Mouse (Mus musculus) layer of hippocampus, postnatal 14 days (tissue): ENCODE measurements at regions not wholly inside any gene's neighbourhood (a gene's known extent, or its start where the extent isn't known, plus 50 kb on each side); places are given as distances from the start of the nearest gene placed in this dataset.

ENCODE experiments used
- DNase-seq, 2 experiments: peaks; one replicate each; pipeline ENCODE4 v3.0.0; 2021 to 2022; ENCODE audit warnings: low spot score in 2 of 2, mixed read lengths in 1 of 2

DNA sequence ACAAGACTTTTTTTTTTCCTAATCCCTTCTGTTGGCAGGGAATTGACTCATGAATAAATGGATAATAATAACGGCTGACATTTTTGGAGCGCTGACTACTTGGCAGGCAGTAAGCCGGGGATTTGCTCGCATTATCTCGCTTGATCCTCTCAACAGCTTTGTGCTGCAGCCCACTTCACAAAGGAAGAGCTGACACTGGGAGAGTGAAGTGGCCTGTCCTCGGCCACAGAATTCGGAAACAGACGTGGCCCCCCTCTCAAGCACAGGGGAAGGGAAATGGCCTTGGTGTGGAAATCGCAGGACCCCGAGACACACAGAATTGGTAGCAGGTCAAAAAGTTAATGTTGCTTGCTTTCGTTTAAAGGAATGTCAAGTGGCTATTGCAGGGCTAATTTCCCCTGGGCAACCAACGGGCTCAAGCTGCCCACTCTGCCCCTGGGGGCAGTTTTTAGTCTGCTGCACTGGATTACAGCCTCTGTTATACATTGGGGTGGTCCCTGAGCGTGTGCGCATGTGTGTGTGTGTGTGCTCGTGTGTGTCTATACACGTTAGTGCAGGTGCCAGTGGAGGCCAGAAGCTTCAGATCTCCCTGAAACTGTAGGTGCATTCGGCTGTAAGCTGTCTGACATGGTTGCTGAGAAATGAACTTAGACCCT lies 483.1 kb downstream of the Plcl1 start:
- peak in 1 of 2 experiments; percentile 33 for DNase-seq

DNA sequence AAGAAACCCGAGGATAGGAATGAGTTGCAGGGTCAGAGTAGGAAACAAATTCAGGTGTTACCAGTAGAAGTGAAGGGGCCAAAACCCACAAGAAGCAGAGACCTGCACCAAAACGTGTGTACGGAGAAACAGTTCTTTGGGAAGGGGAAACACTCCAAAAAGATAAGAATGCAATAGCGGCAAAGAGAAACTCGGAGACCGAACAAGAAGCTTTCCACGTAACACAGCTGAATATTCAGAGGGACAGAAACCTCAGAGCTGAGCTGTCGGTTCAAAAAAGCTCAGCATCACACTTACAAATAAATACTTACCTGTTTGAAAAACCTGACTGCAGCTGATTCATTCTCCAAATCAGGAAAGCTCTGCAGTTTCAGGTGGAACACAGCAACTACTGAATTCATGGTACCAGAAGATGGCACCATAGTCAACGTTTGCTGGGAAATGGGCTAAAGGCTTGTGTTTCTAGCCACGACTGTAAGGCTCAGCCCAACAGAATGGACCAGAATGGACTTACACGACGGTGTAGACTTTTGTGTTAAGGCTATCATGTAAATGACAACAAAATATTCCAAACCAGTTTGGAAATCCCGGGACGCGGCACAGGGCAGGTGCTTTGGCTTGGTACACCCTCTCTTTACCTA lies 484.9 kb downstream of the Plcl1 start:
- peak; percentile 40 to 57 for DNase-seq

DNA sequence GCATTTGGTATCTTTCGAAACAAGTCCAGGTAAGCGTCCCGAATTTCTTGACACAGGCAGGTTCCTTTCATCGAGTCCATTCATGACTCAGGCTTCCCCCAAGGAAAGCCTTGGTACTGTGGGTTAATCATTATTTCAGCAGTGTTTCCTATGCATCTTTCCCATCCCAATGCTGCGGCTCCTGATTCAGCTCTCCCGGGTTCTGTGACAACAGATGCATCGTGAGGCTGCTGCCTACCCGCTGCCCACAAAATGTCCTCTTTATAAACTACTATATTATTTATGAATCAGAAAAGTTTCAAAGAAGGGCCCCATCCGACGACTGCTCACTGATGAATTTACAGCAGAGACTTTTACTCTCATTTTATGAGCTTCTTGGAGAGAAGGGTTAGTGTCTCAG lies 486.2 kb downstream of the Plcl1 start:
- DNase-seq: no peak

DNA sequence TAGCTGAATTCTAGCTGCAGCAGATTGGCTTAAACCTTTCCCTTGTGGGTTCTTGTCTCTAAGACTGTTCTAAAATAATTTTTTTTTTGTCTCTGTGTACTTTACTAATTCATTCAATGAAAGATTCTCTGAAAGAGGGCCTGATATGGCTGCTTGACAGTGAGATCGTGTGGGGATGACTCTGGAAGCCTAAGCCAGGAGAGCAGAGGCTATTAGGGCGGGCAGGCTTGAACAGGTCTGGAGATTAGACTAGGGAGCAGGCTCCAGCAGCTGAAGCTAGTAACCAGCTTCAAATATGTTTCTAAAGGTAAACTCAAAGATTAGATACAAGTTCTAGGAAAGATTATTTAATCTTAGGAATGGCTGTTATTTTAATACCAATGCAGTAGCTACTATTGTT lies 491.9 kb downstream of the Plcl1 start:
- DNase-seq: no peak

DNA sequence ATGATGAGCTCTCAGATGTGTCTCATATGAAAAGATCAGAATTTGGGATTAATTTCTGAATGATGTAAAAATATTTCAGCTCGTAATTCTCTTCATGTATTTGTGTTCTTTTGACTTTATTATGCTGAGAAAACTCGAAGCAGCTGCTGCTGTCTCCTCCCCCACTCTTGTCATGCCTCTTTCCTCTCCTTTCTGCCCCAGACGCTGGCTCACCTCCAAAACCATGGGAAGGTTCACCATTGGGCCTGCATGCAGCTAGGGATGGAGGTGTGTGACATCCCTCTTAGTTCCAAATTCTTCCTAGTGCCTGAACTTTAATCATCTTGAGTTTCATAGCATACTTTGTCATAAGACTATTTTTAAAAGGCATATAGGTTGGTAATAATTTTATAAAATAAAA lies 492.3 kb downstream of the Plcl1 start:
- DNase-seq: no peak

DNA sequence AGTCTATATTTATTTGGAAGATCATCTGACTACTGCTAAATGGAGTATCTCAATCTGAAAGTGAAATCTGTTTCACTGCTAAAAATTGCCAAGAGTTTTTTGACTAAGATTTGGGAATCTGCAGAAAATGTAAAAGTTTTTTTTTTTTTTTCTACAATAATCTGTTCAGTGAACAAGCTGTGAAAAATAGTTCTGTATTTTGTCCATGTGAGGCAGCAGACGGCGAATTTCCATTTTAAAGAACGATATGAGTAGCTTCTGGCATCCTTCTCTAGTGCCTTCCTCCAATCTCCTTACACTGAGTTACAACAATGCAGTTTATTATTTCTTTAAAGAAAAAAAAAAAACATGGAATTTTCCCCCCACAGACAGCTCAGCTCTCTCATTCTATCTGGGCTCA lies 494.3 kb downstream of the Plcl1 start:
- DNase-seq: peak in 1 of 2 experiments; percentile 49

DNA sequence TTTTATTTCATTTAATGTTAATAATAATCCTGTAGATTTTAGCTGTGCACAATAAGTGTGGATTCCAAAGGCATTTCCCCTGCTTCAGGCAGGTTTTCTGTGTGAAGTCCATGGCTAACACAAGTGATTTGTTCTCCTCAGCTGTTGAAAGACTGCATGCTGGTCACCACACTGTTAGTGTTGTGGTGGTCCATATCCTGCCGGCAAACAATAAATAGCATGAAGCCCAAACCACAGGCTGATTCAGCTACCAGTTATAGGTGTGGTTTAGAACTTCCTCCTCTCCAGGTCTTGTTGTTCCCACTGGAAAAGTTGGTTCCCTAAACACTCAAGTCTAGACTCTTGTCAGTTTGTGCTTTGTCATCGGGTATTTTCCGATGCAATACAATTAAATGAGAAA lies 497.5 kb downstream of the Plcl1 start:
- no peak for DNase-seq

DNA sequence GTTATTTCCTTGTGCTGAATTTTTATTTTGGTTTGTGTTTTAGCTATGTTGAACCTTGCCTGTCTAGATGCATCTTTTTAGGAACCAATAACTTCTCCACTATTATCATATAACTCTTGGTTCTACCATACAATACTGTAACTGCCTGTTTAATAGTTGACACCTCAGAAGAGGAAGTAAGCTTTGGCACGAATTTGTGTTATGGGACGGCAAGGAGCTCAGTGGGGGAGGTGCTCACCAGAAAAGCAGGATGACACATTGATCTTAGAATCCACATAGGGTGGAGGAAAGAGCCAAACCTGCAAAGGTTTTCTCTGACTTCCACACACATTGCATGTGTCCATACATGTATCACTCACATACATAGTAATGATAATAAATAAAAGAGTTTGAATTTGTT lies 498.9 kb downstream of the Plcl1 start:
- DNase-seq: no peak

DNA sequence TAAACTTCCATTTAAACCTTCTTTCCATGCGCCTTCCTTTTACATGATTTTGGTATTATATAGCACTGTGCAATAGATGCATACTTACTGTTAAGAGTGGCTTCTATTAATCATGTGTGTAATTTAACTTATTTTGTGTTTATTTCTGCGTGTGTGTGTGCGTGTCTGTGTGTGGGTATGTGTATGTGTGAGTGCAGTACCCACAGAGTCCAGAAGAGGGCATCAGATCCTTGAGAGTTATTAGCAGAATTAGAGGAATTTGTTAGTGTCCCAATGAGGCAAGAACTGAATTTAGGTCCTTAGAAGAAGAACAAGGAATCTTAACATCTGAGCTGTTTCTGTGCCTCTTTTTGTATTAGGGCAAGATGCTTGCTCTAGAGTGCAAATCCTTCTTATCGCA lies 499.5 kb downstream of the Plcl1 start:
- no peak for DNase-seq

DNA sequence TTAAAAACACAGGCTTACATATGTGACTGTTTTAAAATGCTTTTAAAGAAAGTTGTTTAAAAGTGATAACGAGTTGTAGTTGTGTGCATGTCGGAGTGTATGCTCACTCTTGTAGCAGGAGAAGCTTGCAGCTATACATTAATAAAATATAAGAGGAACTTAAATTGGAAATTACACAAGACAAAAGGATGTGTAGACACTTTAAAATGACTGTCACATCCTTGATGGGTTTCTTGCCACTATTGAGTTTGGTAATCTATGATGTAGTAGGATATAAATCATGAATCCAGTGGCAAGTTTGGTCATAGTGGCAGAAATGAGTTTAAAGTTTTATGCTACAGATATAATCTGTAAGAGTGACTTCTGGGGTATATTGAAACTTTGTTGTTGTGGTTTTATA lies 504.3 kb downstream of the Plcl1 start:
- no peak for DNase-seq

DNA sequence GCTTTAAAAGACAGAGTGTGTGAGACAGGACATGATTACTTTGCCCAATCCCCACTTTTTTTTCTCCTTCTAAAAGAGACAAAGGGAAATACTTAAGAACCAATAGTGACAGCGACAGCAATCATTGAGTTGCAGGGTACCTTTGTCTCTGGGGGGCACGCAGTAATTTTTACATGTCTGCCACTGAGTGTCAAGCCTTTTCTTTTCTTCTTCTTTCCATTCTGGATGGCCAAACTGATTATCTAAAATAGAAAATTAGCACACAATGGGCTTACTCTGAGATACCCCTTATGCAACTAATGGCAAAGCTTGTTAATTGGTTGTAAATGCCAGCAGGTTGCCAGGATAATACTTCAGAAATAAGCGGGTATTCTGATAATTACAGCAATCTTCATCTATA lies 508.6 kb downstream of the Plcl1 start:
- DNase-seq: no peak

DNA sequence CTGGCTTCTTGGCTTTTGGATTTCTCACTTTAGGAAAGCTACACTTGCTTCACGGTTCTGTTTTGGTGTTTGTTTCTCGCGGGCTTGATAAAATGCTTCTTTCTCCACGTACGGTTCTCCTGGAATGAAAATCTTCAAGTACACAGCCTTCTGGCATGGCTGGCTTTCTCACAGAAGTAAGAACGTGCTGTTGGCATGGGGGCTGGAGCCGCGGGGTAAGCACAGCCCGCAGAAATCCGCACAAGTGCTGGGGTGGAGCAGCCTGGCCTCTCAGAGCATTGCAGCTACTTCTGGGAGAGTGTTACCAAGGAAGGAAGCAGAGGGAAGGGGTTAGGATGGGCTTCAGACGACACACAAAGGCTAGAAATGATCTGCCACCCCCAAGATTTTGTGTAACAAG lies 510.2 kb downstream of the Plcl1 start:
- DNase-seq: no peak

DNA sequence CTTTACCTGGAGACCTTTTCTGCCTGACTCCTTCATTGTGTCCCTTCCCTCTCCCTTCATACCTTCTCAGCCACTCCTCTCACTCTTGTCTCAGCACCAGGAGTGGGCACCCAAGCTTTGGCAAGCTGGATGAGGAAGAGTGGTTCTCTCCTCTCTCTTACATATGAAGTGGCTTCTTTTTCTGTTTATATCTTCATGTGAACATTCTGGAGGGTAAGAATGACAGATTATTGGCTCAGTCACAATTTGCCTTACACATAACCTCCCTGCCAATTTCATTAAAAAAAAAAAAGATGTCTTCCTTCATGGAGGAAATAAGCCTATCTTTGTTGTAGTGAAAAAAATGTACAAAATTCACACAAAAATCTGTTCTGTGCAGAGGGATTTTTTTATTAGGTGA lies 513.8 kb downstream of the Plcl1 start:
- no peak for DNase-seq

DNA sequence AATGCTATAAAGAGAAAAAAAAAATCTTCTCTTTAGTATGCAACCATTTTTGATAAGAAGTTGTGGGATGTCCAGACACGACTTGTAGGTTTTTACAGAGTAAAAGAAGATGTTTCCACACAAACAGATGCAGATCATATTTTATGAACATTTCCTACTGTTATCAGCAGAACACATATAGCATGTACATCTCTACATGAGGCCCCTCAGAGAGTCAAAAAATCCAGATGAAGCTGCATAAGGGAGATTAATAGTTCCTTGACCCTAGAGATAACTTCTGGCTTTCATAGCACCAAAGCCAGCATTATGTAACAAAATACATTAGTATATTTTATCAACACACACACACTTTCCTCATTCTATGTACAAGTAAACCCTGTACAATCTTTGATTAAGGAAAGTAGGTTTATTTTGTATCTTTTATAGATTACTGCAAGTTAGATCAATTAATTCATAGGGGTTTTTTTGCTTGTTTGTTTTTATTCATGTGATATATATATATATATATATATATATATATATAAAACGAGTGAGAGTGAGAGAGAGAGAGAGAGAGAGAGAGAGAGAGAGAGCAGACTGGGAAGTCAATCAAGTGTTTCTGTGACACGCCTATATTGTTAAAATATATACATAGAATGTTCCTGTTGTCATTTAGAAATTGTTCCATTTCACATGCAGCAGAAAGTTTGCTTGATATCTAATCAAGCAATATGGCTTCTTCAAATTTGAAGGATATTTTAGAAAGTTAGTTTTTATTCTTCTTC lies 541.2 kb downstream of the Plcl1 start:
- no peak for DNase-seq

DNA sequence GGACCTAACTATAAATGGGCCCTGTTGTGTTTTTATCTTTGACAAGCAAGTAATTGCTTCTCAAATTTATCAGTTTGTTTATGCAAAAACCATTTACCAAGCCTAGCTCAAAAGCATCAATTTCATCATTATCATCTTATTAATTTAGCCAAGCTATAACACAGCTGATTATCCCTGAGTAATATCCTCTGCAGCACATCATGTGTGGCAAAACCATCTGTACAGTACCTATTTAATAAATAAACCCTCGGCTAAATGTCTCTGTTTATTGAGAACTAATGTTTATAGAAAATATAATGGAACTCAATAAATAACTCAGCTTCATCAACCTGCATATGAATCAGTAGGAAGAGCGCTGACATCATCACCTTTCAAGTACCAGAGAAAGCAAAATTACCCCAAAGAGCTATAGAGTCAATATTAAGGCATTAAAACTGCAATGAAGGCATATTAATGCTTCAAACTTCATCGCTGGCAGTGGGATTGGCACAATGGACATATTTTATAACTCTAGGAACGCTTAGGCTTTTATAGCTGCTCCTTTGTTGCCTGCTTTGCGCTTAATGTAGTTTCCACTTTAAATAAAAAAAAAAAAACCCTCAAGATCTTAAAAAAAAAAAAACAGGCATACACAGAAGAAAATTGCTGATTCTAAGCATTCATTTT lies 542.0 kb downstream of the Plcl1 start:
- no peak for DNase-seq

DNA sequence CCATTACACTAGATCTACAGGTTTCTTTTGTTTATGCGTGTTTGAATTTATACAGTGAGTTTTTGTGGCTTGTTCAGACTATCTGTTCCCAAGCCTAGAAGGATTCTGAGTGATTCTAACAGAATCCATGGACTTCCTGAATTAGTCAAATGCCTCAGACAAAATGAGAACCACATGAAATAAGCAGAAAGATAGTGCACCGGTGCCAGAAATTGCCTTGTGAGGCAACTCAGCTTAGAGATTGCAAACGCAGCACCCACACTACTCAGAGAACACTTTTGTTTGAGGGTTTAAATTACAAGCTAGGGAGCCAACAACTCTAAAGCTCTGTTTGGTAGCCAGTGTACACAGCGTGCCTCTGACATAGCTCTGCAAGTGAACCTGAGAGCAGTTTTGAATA lies 543.9 kb downstream of the Plcl1 start:
- no peak for DNase-seq

DNA sequence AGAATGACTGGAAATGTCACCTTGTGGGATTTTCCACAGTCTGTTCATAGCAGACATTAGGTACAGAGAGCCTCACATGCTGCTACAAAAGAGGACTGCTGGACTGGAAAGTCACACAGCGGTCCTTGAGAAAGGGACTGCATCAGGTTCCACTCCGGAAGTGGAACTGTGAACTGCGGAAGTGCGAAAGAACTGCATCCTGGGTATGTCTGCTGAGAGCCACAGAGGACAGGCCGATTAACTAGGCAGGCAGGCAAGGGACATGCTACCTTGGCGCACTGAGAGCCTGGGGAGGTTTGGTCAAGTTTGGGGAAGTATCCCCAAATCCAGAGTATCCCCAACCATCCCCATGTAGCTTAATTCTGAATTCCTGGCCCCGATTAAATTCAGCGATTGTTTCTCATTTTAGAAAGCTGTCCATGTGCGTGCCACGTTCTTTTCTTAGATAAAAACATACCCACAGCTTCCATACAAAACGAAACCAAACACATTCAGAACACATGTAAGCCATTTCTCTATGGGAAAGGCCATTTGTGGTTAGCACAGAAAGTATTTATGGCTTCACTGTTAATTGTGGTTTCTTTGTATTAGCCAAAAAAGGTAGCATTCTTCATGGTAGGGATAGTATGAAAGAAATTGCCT lies 552.2 kb downstream of the Plcl1 start:
- no peak for DNase-seq

DNA sequence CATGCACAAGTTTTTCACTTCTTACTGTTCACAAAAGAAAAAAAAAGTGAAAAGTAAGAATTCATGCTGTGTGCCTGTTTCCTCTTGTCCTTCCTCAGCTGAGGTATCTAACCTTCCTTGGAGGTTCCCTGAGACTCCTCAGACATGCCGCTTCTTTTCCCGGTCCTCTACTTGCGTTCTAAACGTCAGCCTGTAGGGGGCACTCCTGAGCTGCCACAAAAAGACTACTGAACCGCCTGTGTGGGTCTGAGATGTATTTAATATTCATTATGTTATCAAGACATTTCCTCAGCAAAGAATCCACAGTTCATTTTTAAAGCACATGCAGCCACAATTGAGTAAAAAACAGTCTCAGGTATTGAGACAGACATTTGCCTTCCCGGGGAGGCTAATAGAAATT lies 554.6 kb downstream of the Plcl1 start:
- peak; percentile 76 to 83 for DNase-seq

DNA sequence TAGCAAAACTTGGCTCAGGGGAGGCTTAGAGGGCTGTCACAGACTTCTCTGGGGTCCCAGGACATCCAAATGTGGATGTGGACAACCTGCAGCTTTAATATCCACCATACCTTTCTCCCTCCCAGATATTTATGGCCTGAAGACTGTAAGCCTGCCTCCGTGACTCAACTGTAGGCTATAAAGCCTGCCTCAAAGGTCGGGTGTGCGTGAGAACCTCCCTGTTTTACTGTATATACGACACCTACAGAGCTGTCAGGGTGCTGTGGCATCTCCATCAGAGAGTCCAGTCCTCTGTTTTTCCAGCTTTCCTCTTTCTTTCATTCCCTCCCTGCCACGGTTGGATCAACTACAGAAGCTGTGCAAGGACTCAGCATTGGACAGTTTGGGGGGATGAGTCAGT lies 558.1 kb downstream of the Plcl1 start:
- DNase-seq: no peak

DNA sequence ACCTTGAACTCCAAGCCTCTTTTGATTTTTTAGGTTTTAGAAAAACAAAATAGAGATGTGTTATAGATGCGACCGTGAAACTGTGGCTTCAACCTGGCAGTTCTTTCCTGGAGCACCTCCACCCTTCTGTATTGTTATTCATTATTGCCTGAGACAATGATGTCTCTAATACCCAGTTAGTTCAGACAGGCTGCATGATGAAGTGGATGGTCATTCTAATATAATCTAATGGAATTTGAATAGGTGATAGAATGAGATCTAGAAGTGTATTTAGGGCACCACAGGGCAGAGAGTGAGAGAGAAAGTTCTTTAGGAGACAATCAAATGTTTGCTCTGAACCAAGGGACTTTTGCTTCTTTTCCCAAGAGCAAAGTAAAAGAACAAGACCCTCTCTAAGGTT lies 560.6 kb downstream of the Plcl1 start:
- no peak for DNase-seq

DNA sequence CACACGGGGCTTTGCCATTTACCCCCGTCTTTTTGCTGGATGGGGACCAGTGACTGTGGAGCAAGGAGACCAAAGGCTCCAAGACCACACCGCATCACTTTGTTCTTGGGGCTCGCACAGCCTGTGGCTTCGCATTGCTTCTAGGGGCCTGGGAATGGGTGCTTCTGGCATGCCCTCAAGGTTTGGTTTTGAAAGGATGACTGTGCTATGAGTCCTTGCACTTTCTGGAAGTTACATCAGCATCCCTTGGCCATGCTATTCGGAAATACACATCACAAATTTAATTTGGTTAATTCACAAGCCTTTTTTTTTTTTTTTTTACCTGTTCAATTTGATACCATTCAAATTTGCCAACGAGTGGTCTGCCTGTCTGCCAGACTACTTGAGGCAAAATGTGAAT lies 562.1 kb downstream of the Plcl1 start:
- no peak for DNase-seq

DNA sequence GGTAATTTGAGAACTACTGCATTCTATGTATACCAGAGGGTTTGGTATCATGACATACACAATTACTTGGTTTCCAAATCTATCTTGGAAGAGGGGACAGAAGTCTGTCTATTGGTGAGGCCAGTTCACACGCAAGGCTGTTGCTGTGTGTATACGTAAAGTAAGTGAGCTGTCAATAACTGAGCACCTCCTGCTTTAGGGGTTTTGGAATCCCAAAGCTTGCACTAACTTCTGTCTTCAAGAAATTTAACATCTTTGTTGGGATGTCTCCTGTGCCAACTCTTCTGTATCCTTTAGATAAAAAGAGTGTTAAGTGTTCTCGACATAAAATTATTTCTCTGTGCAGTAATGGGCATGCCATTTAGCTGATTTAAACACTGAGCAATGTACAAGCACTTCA lies 572.1 kb downstream of the Plcl1 start:
- no peak for DNase-seq
